Mouse (Mus musculus): Measurements from ENCODE around the gene Map2. TPM values are rescaled to one million over a fixed set of nuclear protein-coding genes. Genes with fewer than 3 reads are reported as not detected.

Map2 gene
- polyA plus RNA-seq, 1 experiment from 2014 or later, result 309 TPM

DNA sequence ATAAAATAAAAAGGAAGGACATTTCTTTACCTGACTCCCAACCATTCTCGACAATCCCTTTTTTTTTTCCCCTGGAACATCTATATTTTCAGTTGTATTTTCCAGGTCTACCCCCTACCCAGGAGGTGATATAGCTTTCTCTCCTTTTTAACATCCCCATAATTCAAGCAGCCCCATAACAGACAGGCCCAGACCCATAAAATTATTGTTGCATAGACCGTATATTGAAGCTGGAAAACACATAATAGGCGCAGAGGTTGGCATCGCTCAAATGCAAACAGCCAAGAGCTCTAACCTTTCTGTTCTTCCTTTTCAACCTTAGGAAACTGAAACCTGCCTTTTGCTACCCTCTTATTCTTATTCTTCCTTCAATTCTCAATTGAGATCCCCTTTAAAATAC is 211.2 kb downstream of the Map2 start:
- peak; percentile 44 for ATAC-seq
- no peaks in the 10 kb centered on the region for H3K27me3 ChIP-seq (replicated peaks; ENCODE audit: control insufficient read depth, insufficient read depth, low read length)
- H3K4me1 ChIP-seq (ENCODE audit: control insufficient read depth, insufficient read depth, low read depth, low read length), result peaks cover 22% of the 10 kb centered on the region

DNA sequence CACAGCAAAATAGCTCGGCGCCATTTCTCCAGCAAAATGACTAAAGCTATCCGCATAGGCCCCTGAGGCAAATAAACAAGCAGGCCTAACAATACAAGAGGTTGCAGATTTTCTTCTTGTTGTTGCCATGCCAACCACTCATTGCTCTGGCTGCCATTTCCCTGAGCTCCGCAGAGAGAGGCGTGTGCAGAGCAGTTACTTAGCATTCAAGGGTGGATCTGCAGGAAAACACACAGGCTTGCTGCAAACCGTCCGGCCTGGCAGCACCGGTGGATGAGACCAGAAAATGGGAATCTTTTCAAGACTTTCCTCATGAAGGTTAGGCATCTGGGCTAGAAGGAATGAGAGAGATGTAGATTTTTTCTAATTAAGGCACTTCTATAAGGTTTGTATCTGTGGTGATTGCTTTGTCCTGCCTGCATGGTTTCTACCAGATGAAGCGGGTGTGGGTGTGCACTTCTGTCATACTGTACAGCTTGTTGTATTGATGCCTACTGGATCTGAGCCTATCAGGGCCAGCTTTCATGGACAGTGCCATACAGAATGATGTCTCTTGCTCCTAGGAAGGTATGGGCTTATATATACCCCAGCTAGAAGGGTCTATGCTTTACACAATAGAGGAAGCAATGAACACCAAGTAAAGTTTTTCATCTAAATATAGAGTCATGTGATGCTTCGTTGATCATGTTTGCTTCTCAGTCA is 211.8 kb downstream of the Map2 start:
- WGBS, result 15% methylated on average over 10 of the region's 10 CpGs
- no peaks in the 10 kb centered on the region; the same call in 1 of the 2 replicates for H3K36me3 ChIP-seq (ENCODE audit: control insufficient read depth, insufficient read depth, low read length)
- peak overlapping the region; percentile 40 for H3K4me3 ChIP-seq (ENCODE audit: low read length)
- H3K9ac ChIP-seq (ENCODE audit: low read depth, low read length), result peak overlapping the region; percentile 35
- H3K27me3 ChIP-seq (replicated peaks; ENCODE audit: control insufficient read depth, insufficient read depth, low read length), result no peaks in the 10 kb centered on the region
- H3K9me3 ChIP-seq (ENCODE audit: control insufficient read depth, low read length), result no peaks in the 10 kb centered on the region
- peak overlapping the region; percentile 46 for H3K4me2 ChIP-seq (ENCODE audit: low read length)
- H3K27ac ChIP-seq (ENCODE audit: low read depth, low read length), result peak overlapping the region; percentile 89
- peak; percentile 95 for ATAC-seq
- H3K4me1 ChIP-seq (ENCODE audit: control insufficient read depth, insufficient read depth, low read depth, low read length), result peaks cover 22% of the 10 kb centered on the region

More for the DNA sequence above, 211.2 kb downstream of the Map2 start:
- Histone ChIP-seq H3K4me3 (ENCODE audit: low read length) (peak overlapping the region; percentile 40; the same call in 1 of the 2 replicates), H3K4me2 (ENCODE audit: low read length) (peak overlapping the region; percentile 46), H3K36me3 (ENCODE audit: control insufficient read depth, insufficient read depth, low read length) (peaks cover under 1% of the 10 kb centered on the region; the same call in 1 of the 2 replicates), H3K27ac (ENCODE audit: low read depth, low read length) (peak overlapping the region; percentile 89), H3K9ac (ENCODE audit: low read depth, low read length) (peak overlapping the region; percentile 35; the same call in 1 of the 2 replicates), H3K9me3 (ENCODE audit: control insufficient read depth, low read length) (no peaks in the 10 kb centered on the region)
- WGBS, result 43% methylated on average over 4 of the region's 4 CpGs

DNA sequence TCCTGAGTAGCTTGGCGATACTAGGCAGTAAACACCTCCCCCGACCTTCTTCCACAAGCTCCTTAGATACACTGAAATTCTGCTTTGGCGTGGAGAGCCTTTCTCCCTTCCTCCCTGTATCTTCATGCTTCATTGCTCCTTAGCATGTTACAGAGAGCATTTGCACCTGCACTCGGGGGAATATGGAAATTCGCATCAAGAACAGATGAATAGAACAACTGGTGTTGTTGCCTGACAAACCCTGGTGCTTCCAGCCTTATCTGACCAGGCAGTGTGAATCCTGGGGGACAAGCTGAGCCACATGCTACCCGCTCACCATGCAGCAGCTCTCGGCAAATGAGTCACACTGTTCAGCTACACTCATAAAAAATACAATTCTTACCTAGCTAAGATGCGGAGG is 213.5 kb downstream of the Map2 start:
- WGBS, result 17% methylated on average over 8 of the region's 8 CpGs
- peak overlapping the region; percentile 72 for H3K27ac ChIP-seq (ENCODE audit: low read depth, low read length)
- peak overlapping the region; percentile 58 for H3K4me2 ChIP-seq (ENCODE audit: low read length)
- no peaks in the 10 kb centered on the region for H3K27me3 ChIP-seq (replicated peaks; ENCODE audit: control insufficient read depth, insufficient read depth, low read length)
- no peaks in the 10 kb centered on the region for H3K9me3 ChIP-seq (ENCODE audit: control insufficient read depth, low read length)
- peaks cover 22% of the 10 kb centered on the region for H3K4me1 ChIP-seq (ENCODE audit: control insufficient read depth, insufficient read depth, low read depth, low read length)
- ATAC-seq, result peak; percentile 46
- peak overlapping the region; percentile 28 for H3K4me3 ChIP-seq (ENCODE audit: low read length)
- peak overlapping the region; percentile 50 for H3K9ac ChIP-seq (ENCODE audit: low read depth, low read length)
- H3K36me3 ChIP-seq (ENCODE audit: control insufficient read depth, insufficient read depth, low read length), result no peaks in the 10 kb centered on the region

DNA sequence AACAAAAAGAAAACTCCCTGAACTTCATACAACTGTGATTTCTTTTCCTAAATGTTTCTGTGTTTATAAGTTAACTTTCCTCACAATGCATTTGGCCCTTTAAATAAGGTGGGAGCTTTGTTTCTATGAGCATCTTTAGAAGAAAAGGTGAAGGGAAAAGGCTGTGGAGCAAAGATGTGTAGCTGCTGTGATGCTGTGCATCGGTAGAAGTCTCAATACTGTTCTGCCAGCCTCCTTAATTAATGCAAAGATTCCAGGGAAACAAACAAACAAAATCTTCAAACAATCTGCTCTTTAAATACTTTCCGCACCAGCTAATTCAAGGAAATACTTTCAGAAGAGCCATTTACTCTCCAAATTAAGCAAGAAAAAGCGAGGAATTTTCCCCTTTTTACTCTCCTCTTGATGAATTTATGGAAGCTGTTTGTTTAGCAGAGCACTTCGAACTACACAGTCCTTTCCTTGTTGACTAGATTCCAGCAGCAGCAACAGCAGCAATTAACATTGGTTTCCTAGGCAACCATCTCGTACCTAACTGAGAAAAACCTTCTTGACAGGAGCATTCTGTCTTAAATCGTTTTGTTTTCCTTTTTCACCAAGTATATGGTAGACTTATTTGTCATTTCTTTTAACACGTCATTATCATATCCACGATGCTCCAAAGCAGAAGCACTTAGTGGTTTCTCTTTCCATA is 220.0 kb downstream of the Map2 start:
- ATAC-seq, result peak; percentile 44; the same call in 1 of the 2 replicates

DNA sequence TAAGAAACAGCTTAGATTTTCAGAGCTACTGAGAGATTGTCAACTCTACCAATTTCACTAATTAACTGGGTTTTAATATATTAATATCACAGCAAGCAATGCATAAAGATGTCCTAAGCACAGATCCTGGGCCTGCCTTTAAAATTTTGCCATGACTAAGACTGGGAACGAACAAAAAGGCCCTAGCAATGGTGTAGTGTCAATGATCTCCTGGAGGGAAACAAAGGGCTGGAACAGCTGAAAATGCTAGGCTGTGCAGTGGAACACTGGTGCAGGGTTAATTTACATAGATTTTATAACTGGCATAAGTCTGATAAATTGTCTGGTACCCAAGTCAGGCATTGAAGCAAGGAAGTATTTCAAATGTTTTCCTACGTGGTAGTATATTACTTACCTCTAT is 220.8 kb downstream of the Map2 start:
- Histone ChIP-seq H3K36me3 (ENCODE audit: control insufficient read depth, insufficient read depth, low read length) (peaks cover 9% of the 10 kb centered on the region), H3K4me1 (ENCODE audit: control insufficient read depth, insufficient read depth, low read depth, low read length) (peaks cover 9% of the 10 kb centered on the region), H3K9me3 (ENCODE audit: control insufficient read depth, low read length) (no peaks in the 10 kb centered on the region), H3K4me2 (ENCODE audit: low read length) (no peak overlapping the region), H3K27me3 (replicated peaks; ENCODE audit: control insufficient read depth, insufficient read depth, low read length) (no peaks in the 10 kb centered on the region), H3K4me3 (ENCODE audit: low read length) (no peak overlapping the region), H3K27ac (ENCODE audit: low read depth, low read length) (no peak overlapping the region), H3K9ac (ENCODE audit: low read depth, low read length) (no peak overlapping the region)
- no peak for ATAC-seq
- WGBS, result 43% methylated on average over 2 of the region's 2 CpGs

More for the DNA sequence above, 220.0 kb downstream of the Map2 start:
- Histone ChIP-seq H3K27me3 (replicated peaks; ENCODE audit: control insufficient read depth, insufficient read depth, low read length) (no peaks in the 10 kb centered on the region), H3K4me2 (ENCODE audit: low read length) (peak overlapping the region; percentile 18; the same call in 1 of the 2 replicates), H3K4me3 (ENCODE audit: low read length) (no peak overlapping the region), H3K27ac (ENCODE audit: low read depth, low read length) (0 out of 2 replicates have a peak overlapping the region, but pooled peaks have one; percentile 31), H3K36me3 (ENCODE audit: control insufficient read depth, insufficient read depth, low read length) (peaks cover 6% of the 10 kb centered on the region), H3K4me1 (ENCODE audit: control insufficient read depth, insufficient read depth, low read depth, low read length) (peaks cover 9% of the 10 kb centered on the region), H3K9me3 (ENCODE audit: control insufficient read depth, low read length) (no peaks in the 10 kb centered on the region), H3K9ac (ENCODE audit: low read depth, low read length) (no peak overlapping the region)
- WGBS, result 28% methylated on average over 8 of the region's 8 CpGs

DNA sequence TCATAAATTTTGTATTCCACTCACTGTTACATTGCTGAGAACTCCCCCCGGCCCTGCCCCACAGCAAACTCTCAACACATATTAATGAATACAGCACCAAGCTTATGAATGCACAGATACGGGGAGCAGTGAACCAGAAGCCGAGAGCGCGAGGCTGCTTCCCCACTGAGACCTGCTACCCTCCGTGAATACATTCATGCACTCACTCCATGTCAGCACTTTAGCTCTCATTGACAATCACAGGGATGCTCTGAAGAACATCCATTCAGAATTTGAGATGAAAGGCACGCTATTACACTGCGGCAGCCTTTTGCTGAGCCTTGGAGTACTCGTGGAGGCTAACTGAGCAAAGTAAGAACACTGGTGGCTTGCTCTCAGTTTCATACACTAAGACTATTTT is 226.8 kb downstream of the Map2 start:
- H3K27me3 ChIP-seq (replicated peaks; ENCODE audit: control insufficient read depth, insufficient read depth, low read length), result no peaks in the 10 kb centered on the region
- 21% methylated on average over 9 of the region's 9 CpGs for WGBS
- no peak overlapping the region for H3K4me2 ChIP-seq (ENCODE audit: low read length)
- no peak overlapping the region for H3K9ac ChIP-seq (ENCODE audit: low read depth, low read length)
- ATAC-seq, result peak; percentile 46
- H3K4me1 ChIP-seq (ENCODE audit: control insufficient read depth, insufficient read depth, low read depth, low read length), result no peaks in the 10 kb centered on the region; the same call in 1 of the 2 replicates
- peaks cover 23% of the 10 kb centered on the region for H3K36me3 ChIP-seq (ENCODE audit: control insufficient read depth, insufficient read depth, low read length)
- H3K4me3 ChIP-seq (ENCODE audit: low read length), result no peak overlapping the region
- H3K9me3 ChIP-seq (ENCODE audit: control insufficient read depth, low read length), result no peaks in the 10 kb centered on the region
- H3K27ac ChIP-seq (ENCODE audit: low read depth, low read length), result peak overlapping the region; percentile 39; the same call in 1 of the 2 replicates

DNA sequence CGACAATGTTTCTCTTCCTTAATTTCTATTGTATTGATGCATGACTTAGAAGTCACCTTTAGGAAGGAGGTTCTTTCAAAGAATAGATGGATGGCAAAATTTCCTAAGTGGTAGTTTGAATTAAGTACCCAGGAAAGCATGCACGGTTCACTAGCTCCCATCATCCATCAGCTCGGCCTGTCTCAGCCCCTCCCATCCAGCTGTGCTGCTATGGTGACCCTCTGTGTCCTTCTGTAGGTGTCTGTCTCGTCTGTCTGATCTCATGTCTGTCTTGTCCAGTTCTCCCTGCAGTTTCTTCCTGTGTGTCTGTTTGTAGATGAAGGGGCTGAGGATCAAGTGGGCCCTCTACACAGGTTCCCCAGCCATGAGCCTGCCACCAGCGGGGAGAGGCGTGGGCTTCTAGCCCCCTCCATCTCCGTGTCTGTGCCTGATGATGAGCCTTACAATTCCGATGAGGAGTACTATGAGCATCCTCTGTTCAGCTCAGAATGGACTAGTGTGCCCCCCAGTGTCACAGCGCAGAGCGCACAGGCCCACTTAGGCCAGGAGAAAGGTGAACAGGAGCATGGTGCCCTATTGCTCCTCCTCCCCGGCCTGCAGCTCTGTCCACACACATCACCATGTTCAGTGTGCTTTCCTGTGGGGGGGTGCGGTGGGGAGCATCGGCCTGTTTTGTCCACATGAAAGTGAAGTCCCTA is 232.3 kb downstream of the Map2 start:
- Histone ChIP-seq H3K9ac (ENCODE audit: low read depth, low read length) (no peak overlapping the region), H3K9me3 (ENCODE audit: control insufficient read depth, low read length) (no peaks in the 10 kb centered on the region), H3K4me1 (ENCODE audit: control insufficient read depth, insufficient read depth, low read depth, low read length) (no peaks in the 10 kb centered on the region), H3K27ac (ENCODE audit: low read depth, low read length) (no peak overlapping the region; the same call in 1 of the 2 replicates), H3K36me3 (ENCODE audit: control insufficient read depth, insufficient read depth, low read length) (peaks cover 25% of the 10 kb centered on the region), H3K27me3 (replicated peaks; ENCODE audit: control insufficient read depth, insufficient read depth, low read length) (no peaks in the 10 kb centered on the region), H3K4me2 (ENCODE audit: low read length) (no peak overlapping the region), H3K4me3 (ENCODE audit: low read length) (no peak overlapping the region)
- peak; percentile 81 for ATAC-seq
- WGBS, result 46% methylated on average over 13 of the region's 13 CpGs

DNA sequence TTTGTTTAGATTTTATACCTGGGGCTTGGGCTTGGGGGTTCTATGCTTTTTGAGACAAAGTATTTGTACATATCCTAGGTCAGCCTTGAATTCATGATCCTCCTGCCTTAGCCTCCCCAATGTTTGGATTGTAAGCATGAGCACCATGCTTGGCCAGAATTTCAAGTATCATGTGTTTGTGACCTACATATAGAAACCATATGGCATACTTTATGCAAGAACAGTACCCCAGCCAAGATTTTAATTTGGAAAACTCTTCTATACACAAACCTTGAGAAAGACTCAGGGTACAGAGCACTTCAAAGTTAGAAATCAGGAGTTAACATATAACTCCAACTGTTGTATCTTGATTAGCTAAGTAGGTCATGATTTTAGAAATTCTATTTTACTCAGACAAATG is 243.3 kb downstream of the Map2 start:
- H3K9me3 ChIP-seq (ENCODE audit: control insufficient read depth, low read length), result no peaks in the 10 kb centered on the region
- no peak overlapping the region for H3K4me2 ChIP-seq (ENCODE audit: low read length)
- peaks cover 22% of the 10 kb centered on the region for H3K36me3 ChIP-seq (ENCODE audit: control insufficient read depth, insufficient read depth, low read length)
- H3K27ac ChIP-seq (ENCODE audit: low read depth, low read length), result no peak overlapping the region
- H3K4me3 ChIP-seq (ENCODE audit: low read length), result no peak overlapping the region
- H3K27me3 ChIP-seq (replicated peaks; ENCODE audit: control insufficient read depth, insufficient read depth, low read length), result no peaks in the 10 kb centered on the region
- no peak for ATAC-seq
- no peak overlapping the region for H3K9ac ChIP-seq (ENCODE audit: low read depth, low read length)
- no peaks in the 10 kb centered on the region for H3K4me1 ChIP-seq (ENCODE audit: control insufficient read depth, insufficient read depth, low read depth, low read length)

DNA sequence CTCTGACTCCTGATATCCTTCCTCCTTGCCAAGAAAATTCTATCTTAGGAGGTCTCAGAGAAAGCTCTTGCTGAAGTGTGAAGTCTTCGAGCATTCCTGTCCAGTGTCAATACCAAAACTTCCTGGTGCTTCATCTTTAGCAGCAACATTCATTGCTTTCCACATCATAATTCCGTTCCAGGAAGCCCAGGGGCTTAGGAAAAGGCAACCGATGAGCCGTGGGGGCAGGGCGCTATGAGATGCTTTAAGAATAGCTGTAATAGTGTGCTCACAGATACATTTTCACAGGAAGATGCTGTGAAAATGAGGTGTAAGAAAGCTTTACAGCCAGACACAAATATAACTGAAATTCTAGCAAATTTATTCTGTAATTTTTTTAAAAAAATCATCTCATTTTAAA is 251.0 kb downstream of the Map2 start:
- H3K9me3 ChIP-seq (ENCODE audit: control insufficient read depth, low read length), result no peaks in the 10 kb centered on the region
- no peak overlapping the region for H3K4me2 ChIP-seq (ENCODE audit: low read length)
- H3K27me3 ChIP-seq (replicated peaks; ENCODE audit: control insufficient read depth, insufficient read depth, low read length), result no peaks in the 10 kb centered on the region
- H3K4me1 ChIP-seq (ENCODE audit: control insufficient read depth, insufficient read depth, low read depth, low read length), result no peaks in the 10 kb centered on the region
- H3K4me3 ChIP-seq (ENCODE audit: low read length), result no peak overlapping the region
- ATAC-seq, result no peak
- H3K36me3 ChIP-seq (ENCODE audit: control insufficient read depth, insufficient read depth, low read length), result peaks cover 29% of the 10 kb centered on the region
- no peak overlapping the region for H3K9ac ChIP-seq (ENCODE audit: low read depth, low read length)
- WGBS, result 87% methylated on average over 5 of the region's 5 CpGs
- no peak overlapping the region for H3K27ac ChIP-seq (ENCODE audit: low read depth, low read length)

Measured in hindbrain, embryonic 16.5 days (tissue).